Mouse (Mus musculus) bone marrow macrophage, adult 2 months (primary cell): ENCODE measurements at regions not wholly inside any gene's neighbourhood (a gene's known extent, or its start where the extent isn't known, plus 50 kb on each side); places are given as distances from the start of the nearest gene placed in this dataset.

Experiments
- CTCF ChIP-seq: IDR thresholded peaks from 2 replicates; pipeline ENCODE4 v1.5.1; 2012; ENCODE audit warnings: low read depth, mild to moderate bottlenecking, low read length, moderate library complexity
- POLR2A ChIP-seq: IDR thresholded peaks from 2 replicates; pipeline ENCODE4 v1.6.1; 2012; ENCODE audit warnings: mild to moderate bottlenecking, low read depth, low read length, borderline replicate concordance

DNA sequence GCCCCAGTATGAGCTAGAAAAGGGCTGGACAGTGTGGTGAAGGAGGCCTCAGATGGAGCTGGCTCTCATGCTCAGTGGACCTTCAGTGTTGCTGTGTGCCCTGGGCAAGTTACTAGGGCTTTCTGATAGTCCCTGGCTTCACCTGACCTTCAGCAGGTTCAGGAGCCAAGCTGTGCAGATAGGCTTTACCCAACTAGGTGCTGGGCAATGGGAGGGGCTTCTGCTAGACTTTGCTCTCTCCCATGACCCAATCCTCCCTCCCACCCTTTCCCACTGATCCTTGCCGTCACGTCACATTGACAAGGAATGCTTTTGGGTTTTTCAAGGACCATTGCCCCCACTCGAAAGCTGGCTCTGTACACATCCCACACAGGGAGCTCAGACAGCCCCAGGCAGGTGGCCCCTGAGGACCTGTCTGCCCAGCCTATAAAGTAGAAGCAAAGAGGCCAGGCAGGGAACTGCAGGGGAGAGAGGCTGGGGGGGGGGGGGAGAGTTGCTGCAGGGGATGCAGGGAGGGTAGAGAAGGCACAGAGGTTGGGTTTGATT, 57.5 kb upstream of the Wnt11 start:
- no peak for TF ChIP-seq CTCF
- no peak for TF ChIP-seq POLR2A
